Mouse (Mus musculus) stomach, embryonic 14.5 days (tissue): Measurements from ENCODE around the gene Ehd2. TPM values are rescaled to one million over a fixed set of nuclear protein-coding genes. Genes with fewer than 3 reads are reported as not detected.
A peak's percentile ranks its signal among the peaks of the same experiment; 100 is the strongest.

ENCODE experiments used
- ATAC-seq: fragments of 200-750 bp; cut with Nextera tagmentation; 2 replicates; pipeline ENCODE4 v1.8.0; 2017; ENCODE audit warnings: low read depth, moderate TSS enrichment; ENCODE audit not compliant: insufficient number of reproducible peaks, insufficient read depth, low FRiP score
- H3K27ac ChIP-seq: fragments of 300-500 bp; sonication (generic); 2 replicates; pipeline ENCODE4 v1.5.1; 2014; ENCODE audit warnings: mild to moderate bottlenecking, low read length, moderate library complexity, mixed read lengths
- H3K27me3 ChIP-seq: fragments of 300-500 bp; sonication (generic); 2 replicates; pipeline ENCODE4 v1.6.1; 2014; ENCODE audit warnings: low read length, control low read depth, mixed read lengths; ENCODE audit not compliant: control insufficient read depth, insufficient read depth
- H3K36me3 ChIP-seq: fragments of 300-500 bp; sonication (generic); 2 replicates; pipeline ENCODE4 v1.6.1; 2014; ENCODE audit warnings: mild to moderate bottlenecking, control low read depth, low read length, moderate library complexity, mixed read lengths; ENCODE audit not compliant: control insufficient read depth, insufficient read depth
- H3K4me1 ChIP-seq: fragments of 300-500 bp; sonication (generic); 2 replicates; pipeline ENCODE4 v1.6.1; 2014; ENCODE audit warnings: low read length, control low read depth, mixed read lengths; ENCODE audit not compliant: control insufficient read depth, insufficient read depth
- H3K4me2 ChIP-seq: fragments of 300-500 bp; sonication (generic); replicated peaks from 2 replicates; pipeline ENCODE4 v1.6.1; 2014; ENCODE audit warnings: low read depth, low read length, control low read depth
- H3K4me3 ChIP-seq: fragments of 300-500 bp; sonication (generic); 2 replicates; pipeline ENCODE4 v1.5.1; 2014; ENCODE audit warnings: low read depth, low read length, control low read depth
- H3K9ac ChIP-seq: fragments of 300-500 bp; sonication (generic); replicated peaks from 2 replicates; pipeline ENCODE4 v1.6.1; 2014; ENCODE audit warnings: low read depth, mild to moderate bottlenecking, control low read depth, low read length, moderate library complexity, mixed read lengths
- H3K9me3 ChIP-seq: fragments of 300-500 bp; sonication (generic); 2 replicates; pipeline ENCODE4 v1.6.1; 2016; ENCODE audit warnings: low read depth, low read length, control low read depth; ENCODE audit not compliant: control insufficient read depth
- WGBS: fragments of 180-500 bp; shearing (Covaris S2); extraction: QIAGEN DNeasy Blood & Tissue Kit; methylation state at CpG from one replicate; pipeline ENCODE4 v1.1.7; 2014; 5-methylcytosine and 5-hydroxymethylcytosine counted together
- polyA plus RNA-seq: library from polyadenylated mRNA; unstranded; fragments of >200 nt; fragmentation: Nextera tagmentation; extraction: Ambion mirVana; gene quantifications from 2 replicates; pipeline ENCODE4 v1.2.1, GENCODE M21; 2014

The Ehd2 gene
- polyA plus RNA-seq, 1 experiment from 2014 or later = 36.1 TPM

DNA sequence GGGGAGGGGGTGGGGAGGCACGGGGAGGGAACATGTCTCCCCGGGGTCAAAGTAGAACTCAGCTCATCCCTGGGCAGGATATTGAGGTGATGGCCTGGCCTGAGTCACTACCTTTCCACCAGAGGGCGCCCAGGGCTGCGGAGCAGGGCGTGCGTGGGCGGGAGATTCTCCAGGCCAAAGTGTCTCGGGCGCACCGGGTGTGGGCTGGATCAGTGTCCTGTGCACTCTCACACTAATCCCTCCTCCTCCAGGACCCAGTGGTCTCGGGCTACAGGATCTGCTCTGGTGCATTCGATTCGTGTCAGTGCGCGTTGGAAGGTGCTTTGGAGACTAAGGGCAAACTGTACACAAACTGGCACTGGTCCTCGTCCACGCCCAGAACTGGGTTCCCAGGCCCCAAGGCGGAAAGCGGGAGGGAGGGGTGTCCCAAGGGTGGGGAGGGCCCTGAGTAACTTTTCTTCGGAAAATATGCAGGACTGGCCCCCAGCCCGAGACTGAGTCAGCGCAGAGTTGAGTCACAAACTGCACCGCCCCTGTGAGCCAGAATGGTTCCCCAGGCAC is 18.9 kb downstream of the Ehd2 start:
- no peak overlapping the region for H3K9ac ChIP-seq
- H3K4me2 ChIP-seq = peak overlapping the region; percentile 45
- peaks cover 4% of the 10 kb centered on the region; the same call in 1 of the 2 replicates for H3K9me3 ChIP-seq
- H3K36me3 ChIP-seq = peaks cover 20% of the 10 kb centered on the region
- WGBS = under 1% methylated on average over 23 of the region's 23 CpGs
- H3K27me3 ChIP-seq = no peaks in the 10 kb centered on the region
- H3K4me1 ChIP-seq = peaks cover 16% of the 10 kb centered on the region
- H3K27ac ChIP-seq = peak overlapping the region; percentile 45; the same call in 1 of the 2 replicates
- ATAC-seq = peak; percentile 64
- peak overlapping the region; percentile 4; the same call in 1 of the 2 replicates for H3K4me3 ChIP-seq

- ATAC-seq = no peak
- peaks cover 24% of the 10 kb centered on the region for H3K36me3 ChIP-seq
- WGBS = 42% methylated on average over 4 of the region's 4 CpGs
- peaks cover 16% of the 10 kb centered on the region for H3K4me1 ChIP-seq
- H3K27ac ChIP-seq = no peak overlapping the region
- H3K9ac ChIP-seq = no peak overlapping the region
- H3K4me3 ChIP-seq = no peak overlapping the region
- peak overlapping the region; percentile 45; the same call in 1 of the 2 replicates for H3K4me2 ChIP-seq
- no peaks in the 10 kb centered on the region for H3K27me3 ChIP-seq
- H3K9me3 ChIP-seq = no peaks in the 10 kb centered on the region
Observed at GRCm38 (mm10) chr7:15947653-15948260, 19.6 kb downstream of the Ehd2 start.

GRCm38 (mm10) chr7:15945721-15946536 is 21.4 kb downstream of the Ehd2 start, which contains the start of gene Nop53:
Gene Nop53 (minus strand): TSS chr7:15946074.
- 2% methylated on average over 59 of the region's 59 CpGs for WGBS
- H3K27ac ChIP-seq = peak within 1 kb of the TSS; percentile 91
- no peaks in the 10 kb centered on the region for H3K27me3 ChIP-seq
- H3K4me3 ChIP-seq = peak within 1 kb of the TSS; percentile 62
- H3K9ac ChIP-seq = peak within 1 kb of the TSS; percentile 63
- H3K9me3 ChIP-seq = no peaks in the 10 kb centered on the region
- peaks cover 16% of the 10 kb centered on the region for H3K4me1 ChIP-seq
- peak; percentile 89 for ATAC-seq
- H3K36me3 ChIP-seq = peaks cover 38% of the 10 kb centered on the region
- peak within 1 kb of the TSS; percentile 86 for H3K4me2 ChIP-seq

GRCm38 (mm10) chr7:15945211-15945610 is 22.2 kb downstream of the Ehd2 start:
- 9% methylated on average over 8 of the region's 8 CpGs for WGBS
- H3K4me1 ChIP-seq = peaks cover 16% of the 10 kb centered on the region
- peak overlapping the region; percentile 62 for H3K4me3 ChIP-seq
- H3K9me3 ChIP-seq = no peaks in the 10 kb centered on the region
- peak overlapping the region; percentile 86 for H3K4me2 ChIP-seq
- H3K36me3 ChIP-seq = peaks cover 39% of the 10 kb centered on the region
- H3K27me3 ChIP-seq = no peaks in the 10 kb centered on the region
- H3K27ac ChIP-seq = no peak overlapping the region
- no peak for ATAC-seq
- peak overlapping the region; percentile 63 for H3K9ac ChIP-seq

GRCm38 (mm10) chr7:15944311-15944710 is 23.1 kb downstream of the Ehd2 start:
- no peak overlapping the region for H3K4me3 ChIP-seq
- ATAC-seq = no peak
- H3K9ac ChIP-seq = no peak overlapping the region; the same call in 1 of the 2 replicates
- no peak overlapping the region for H3K4me2 ChIP-seq
- H3K36me3 ChIP-seq = peaks cover 48% of the 10 kb centered on the region
- peaks cover 16% of the 10 kb centered on the region for H3K4me1 ChIP-seq
- WGBS = 97% methylated on average over 1 of the region's 1 CpGs
- no peaks in the 10 kb centered on the region for H3K27me3 ChIP-seq
- no peaks in the 10 kb centered on the region for H3K9me3 ChIP-seq
- no peak overlapping the region for H3K27ac ChIP-seq

- no peak overlapping the region for H3K4me2 ChIP-seq
- no peaks in the 10 kb centered on the region; the same call in 1 of the 2 replicates for H3K9me3 ChIP-seq
- 92% methylated on average over 3 of the region's 3 CpGs for WGBS
- no peak overlapping the region for H3K4me3 ChIP-seq
- ATAC-seq = no peak
- H3K27ac ChIP-seq = no peak overlapping the region
- no peak overlapping the region for H3K9ac ChIP-seq
- H3K4me1 ChIP-seq = no peaks in the 10 kb centered on the region
- peaks cover 70% of the 10 kb centered on the region for H3K36me3 ChIP-seq
- H3K27me3 ChIP-seq = no peaks in the 10 kb centered on the region
Observed at GRCm38 (mm10) chr7:15938621-15939020, 28.7 kb downstream of the Ehd2 start.

- ATAC-seq = no peak
- Histone ChIP-seq H3K27ac (no peak overlapping the region), H3K27me3 (no peaks in the 10 kb centered on the region), H3K36me3 (peaks cover 61% of the 10 kb centered on the region), H3K9ac (no peak overlapping the region), H3K9me3 (no peaks in the 10 kb centered on the region; the same call in 1 of the 2 replicates), H3K4me2 (no peak overlapping the region), H3K4me3 (no peak overlapping the region), H3K4me1 (no peaks in the 10 kb centered on the region)
- 83% methylated on average over 5 of the region's 5 CpGs for WGBS
Observed at GRCm38 (mm10) chr7:15937491-15937890, 29.9 kb downstream of the Ehd2 start.
